Mouse (Mus musculus) hindbrain, embryonic 11.5 days (tissue): ENCODE measurements at regions not wholly inside any gene's neighbourhood (a gene's known extent, or its start where the extent isn't known, plus 50 kb on each side); places are given as distances from the start of the nearest gene placed in this dataset.

Experiments
- ATAC-seq: fragments of 200-750 bp; cut with Nextera tagmentation; 2 replicates; pipeline ENCODE4 v1.8.0; 2017; ENCODE audit warnings: mild to moderate bottlenecking, moderate TSS enrichment, moderate library complexity; ENCODE audit not compliant: low FRiP score
- DNase-seq: peaks from one replicate; pipeline ENCODE4 v3.0.0-alpha.2; 2015; ENCODE audit warnings: low spot score
- H3K27ac ChIP-seq: fragments of 300-500 bp; sonication (generic); 2 replicates; pipeline ENCODE4 v1.5.1; 2014; ENCODE audit warnings: mild to moderate bottlenecking, low read depth, low read length
- H3K27me3 ChIP-seq: fragments of 300-500 bp; sonication (generic); 2 replicates; pipeline ENCODE4 v1.6.1; 2014; ENCODE audit warnings: mild to moderate bottlenecking, low read length, moderate library complexity, mixed read lengths; ENCODE audit not compliant: control insufficient read depth, insufficient read depth
- H3K36me3 ChIP-seq: fragments of 300-500 bp; sonication (generic); 2 replicates; pipeline ENCODE4 v1.6.1; 2014; ENCODE audit warnings: mild to moderate bottlenecking, low read length, moderate library complexity, mixed read lengths; ENCODE audit not compliant: control insufficient read depth, insufficient read depth
- H3K4me1 ChIP-seq: fragments of 300-500 bp; sonication (generic); replicated peaks from 2 replicates; pipeline ENCODE4 v1.6.1; 2014; ENCODE audit warnings: low read length, mixed read lengths; ENCODE audit not compliant: control insufficient read depth, insufficient read depth
- H3K4me2 ChIP-seq: fragments of 300-500 bp; sonication (generic); replicated peaks from 2 replicates; pipeline ENCODE4 v1.6.1; 2014; ENCODE audit warnings: mild to moderate bottlenecking, low read depth, low read length
- H3K4me3 ChIP-seq: fragments of 300-500 bp; sonication (generic); 2 replicates; pipeline ENCODE4 v1.5.1; 2014; ENCODE audit warnings: low read depth, low read length
- H3K9ac ChIP-seq: fragments of 300-500 bp; sonication (generic); 2 replicates; pipeline ENCODE4 v1.6.1; 2014; ENCODE audit warnings: low read depth, low read length
- H3K9me3 ChIP-seq: fragments of 300-500 bp; sonication (generic); 2 replicates; pipeline ENCODE4 v1.6.1; 2016; ENCODE audit warnings: low read length; ENCODE audit not compliant: control insufficient read depth
- WGBS: fragments of 180-500 bp; shearing (Covaris S2); extraction: QIAGEN DNeasy Blood & Tissue Kit; methylation state at CpG from one replicate; pipeline ENCODE4 v1.1.7; 2014; 5-methylcytosine and 5-hydroxymethylcytosine counted together

DNA sequence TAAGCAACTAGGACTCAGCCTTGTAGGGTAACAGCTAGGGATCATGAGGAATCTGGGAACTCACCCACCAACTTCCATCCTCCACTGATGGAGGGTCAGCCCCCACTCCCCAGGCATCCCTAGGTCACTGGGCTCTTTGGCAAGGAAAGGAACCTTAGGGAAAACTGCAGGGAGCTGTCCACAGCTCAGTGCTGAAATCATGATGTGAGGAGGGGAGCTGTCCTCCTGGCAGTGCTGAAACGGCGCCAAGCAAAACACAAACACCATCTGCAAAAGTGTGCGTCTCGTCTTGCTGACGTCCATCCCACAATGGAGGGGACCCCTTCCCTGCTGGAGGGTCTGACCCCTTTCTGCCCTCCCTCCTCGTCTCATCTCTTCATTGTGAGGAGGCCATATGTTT, 68.6 kb upstream of the Rph3a start:
- DNase-seq = peak; percentile 83
- Histone ChIP-seq H3K4me3 (no peak overlapping the region), H3K9ac (no peak overlapping the region), H3K4me2 (no peak overlapping the region), H3K4me1 (no peaks in the 10 kb centered on the region), H3K27ac (no peak overlapping the region), H3K36me3 (no peaks in the 10 kb centered on the region), H3K27me3 (no peaks in the 10 kb centered on the region), H3K9me3 (no peaks in the 10 kb centered on the region)
- no peak for ATAC-seq
- WGBS = 22% methylated on average over 6 of the region's 6 CpGs

DNA sequence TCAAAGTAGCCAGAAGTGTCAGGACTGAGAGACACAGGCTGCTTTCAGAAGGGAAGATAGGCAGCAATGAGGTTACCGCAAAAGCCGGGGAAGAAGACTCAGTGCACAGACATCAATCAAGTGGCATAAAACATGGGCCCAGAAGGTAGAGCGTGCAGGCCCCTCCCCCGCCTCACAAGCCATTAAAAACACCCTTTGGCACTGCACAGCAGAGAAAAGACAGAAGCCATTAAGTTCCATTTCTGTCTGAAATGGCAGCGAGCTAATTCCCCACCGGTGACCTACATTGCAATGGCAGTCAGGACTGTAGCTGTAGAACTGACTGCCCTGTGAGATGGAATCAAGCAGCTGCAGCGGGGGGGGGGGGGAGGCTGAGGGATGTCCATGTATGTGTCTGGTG, 66.8 kb upstream of the Rph3a start:
- H3K4me3 ChIP-seq = no peak overlapping the region
- DNase-seq (no peak), ATAC-seq (no peak)
- no peaks in the 10 kb centered on the region for H3K27me3 ChIP-seq
- H3K36me3 ChIP-seq = no peaks in the 10 kb centered on the region
- H3K4me2 ChIP-seq = no peak overlapping the region
- 69% methylated on average over 7 of the region's 7 CpGs for WGBS
- no peak overlapping the region for H3K9ac ChIP-seq
- H3K27ac ChIP-seq = peak overlapping the region; percentile 54
- no peaks in the 10 kb centered on the region for H3K4me1 ChIP-seq
- H3K9me3 ChIP-seq = no peaks in the 10 kb centered on the region

DNA sequence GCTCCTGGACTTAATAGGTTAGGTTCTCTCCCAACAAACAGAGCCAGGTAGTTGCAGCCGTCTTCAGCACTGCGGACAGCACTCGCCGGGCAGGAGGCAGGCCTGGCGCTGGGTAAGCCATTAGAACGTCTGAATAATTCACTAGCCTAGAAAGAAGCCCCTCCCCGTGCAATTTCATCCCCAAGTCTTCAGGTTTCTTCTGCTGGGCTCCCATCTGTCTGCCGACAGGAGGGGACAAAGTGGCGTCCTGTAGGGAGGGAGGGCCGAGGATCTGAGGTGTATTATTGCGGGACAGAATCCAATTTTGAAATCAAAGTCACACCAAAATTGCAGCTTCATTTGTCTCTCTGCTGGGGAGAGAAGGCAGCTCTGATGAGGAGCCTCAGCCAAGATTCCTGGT, 58.9 kb upstream of the Rph3a start:
- no peaks in the 10 kb centered on the region for H3K9me3 ChIP-seq
- no peaks in the 10 kb centered on the region for H3K4me1 ChIP-seq
- no peak overlapping the region for H3K27ac ChIP-seq
- no peak overlapping the region for H3K9ac ChIP-seq
- 4% methylated on average over 11 of the region's 11 CpGs for WGBS
- DNase-seq (peak; percentile 39), ATAC-seq (no peak)
- H3K27me3 ChIP-seq = no peaks in the 10 kb centered on the region
- H3K4me2 ChIP-seq = no peak overlapping the region
- no peaks in the 10 kb centered on the region for H3K36me3 ChIP-seq
- H3K4me3 ChIP-seq = no peak overlapping the region

DNA sequence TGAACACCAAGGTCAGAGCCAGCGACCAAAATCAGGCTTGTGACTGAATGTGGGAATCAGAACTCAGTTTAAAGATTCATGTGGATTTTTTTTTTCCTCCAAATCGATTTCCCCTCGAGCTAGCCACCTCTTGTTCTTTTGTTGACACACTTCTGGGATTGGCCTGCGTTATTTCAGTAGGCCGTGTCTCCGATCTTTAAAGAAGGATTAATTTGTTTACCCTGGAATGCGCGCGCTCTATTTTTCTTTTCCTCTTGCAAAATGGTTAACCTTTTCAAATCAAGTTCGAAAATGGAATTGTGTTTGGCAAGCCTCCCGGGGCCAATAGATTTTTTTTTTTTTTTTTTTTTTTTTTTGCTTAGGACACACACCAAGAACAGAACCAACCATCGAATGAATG, 54.8 kb upstream of the Rph3a start:
- no peak overlapping the region for H3K27ac ChIP-seq
- no peaks in the 10 kb centered on the region for H3K4me1 ChIP-seq
- ATAC-seq = no peak
- H3K9ac ChIP-seq = no peak overlapping the region
- 84% methylated on average over 12 of the region's 12 CpGs for whole genome bisulfite sequencing
- no peaks in the 10 kb centered on the region for H3K36me3 ChIP-seq
- no peak for DNase-seq
- no peaks in the 10 kb centered on the region for H3K9me3 ChIP-seq
- no peaks in the 10 kb centered on the region for H3K27me3 ChIP-seq
- H3K4me3 ChIP-seq = no peak overlapping the region
- H3K4me2 ChIP-seq = no peak overlapping the region

DNA sequence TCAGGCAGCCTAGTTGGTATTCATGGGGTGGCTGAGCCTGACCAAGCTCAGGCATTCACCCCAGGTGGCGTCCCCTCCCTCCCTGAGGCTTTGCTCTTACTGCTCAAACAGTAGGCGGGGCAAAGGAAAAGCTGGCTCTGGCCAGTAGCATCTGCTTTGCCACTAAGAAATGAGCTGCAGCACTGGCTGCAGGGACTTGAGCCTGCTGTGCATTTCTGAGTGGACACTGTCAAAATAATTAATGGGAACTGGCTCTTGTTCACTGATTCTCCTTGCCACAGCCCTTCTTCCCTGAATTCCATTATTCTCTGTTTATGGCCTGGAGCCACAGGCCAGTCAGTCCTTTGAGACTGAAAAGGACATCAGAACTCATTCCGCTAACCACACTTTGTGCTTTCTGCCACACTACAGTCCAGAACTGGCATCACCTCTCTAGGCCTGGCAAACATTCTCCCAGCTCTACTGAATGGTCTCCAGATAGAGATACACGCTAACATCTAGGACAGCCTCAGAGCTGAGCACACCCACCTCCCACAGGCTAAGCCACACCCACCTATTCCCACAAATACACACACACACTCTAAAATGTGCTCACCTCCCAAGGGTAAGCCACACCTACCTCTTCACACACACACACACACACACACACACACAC, 53.2 kb upstream of the Rph3a start:
- no peak overlapping the region for H3K4me3 ChIP-seq
- no peak overlapping the region for H3K4me2 ChIP-seq
- no peaks in the 10 kb centered on the region for H3K4me1 ChIP-seq
- H3K9ac ChIP-seq = no peak overlapping the region
- ATAC-seq (no peak), DNase-seq (peak; percentile 31)
- H3K36me3 ChIP-seq = no peaks in the 10 kb centered on the region
- H3K9me3 ChIP-seq = no peaks in the 10 kb centered on the region
- H3K27ac ChIP-seq = peak overlapping the region; percentile 36; the same call in 1 of the 2 replicates
- WGBS = 34% methylated on average over 4 of the region's 4 CpGs
- no peaks in the 10 kb centered on the region for H3K27me3 ChIP-seq

DNA sequence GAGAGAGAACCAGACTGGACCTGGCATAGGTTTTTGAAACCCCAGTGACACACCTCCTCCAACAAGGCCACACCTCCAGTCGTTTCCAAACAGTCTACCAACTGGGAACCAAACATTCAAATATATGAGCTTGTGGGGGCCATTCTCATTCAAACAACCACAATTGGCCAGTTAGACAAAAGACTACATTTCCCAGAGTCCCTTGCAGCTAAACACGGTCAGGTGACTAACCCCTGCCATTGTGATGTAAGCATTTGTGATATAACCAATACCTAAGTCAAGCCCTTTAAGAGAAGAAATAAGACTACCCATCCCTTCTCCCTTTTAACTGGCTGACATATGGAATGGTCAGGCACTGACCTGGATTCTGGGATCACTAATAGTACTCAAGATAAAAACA, 51.8 kb upstream of the Rph3a start:
- ATAC-seq (no peak), DNase-seq (no peak)
- H3K4me2 ChIP-seq = no peak overlapping the region

More for the DNA sequence above, 51.8 kb upstream of the Rph3a start:
- WGBS = 72% methylated on average over 2 of the region's 2 CpGs
- Histone ChIP-seq H3K4me3 (no peak overlapping the region), H3K4me1 (no peaks in the 10 kb centered on the region), H3K9me3 (no peaks in the 10 kb centered on the region), H3K27ac (no peak overlapping the region), H3K9ac (no peak overlapping the region), H3K36me3 (no peaks in the 10 kb centered on the region), H3K27me3 (no peaks in the 10 kb centered on the region)
